Mouse (Mus musculus): ENCODE results near the gene Ccnl1. TPM values are rescaled to one million over a fixed set of nuclear protein-coding genes. Genes with fewer than 3 reads are reported as not detected.

The Ccnl1 gene
- polyA plus RNA-seq, 1 experiment from 2014 or later, result 80.2 TPM

GRCm38 (mm10) chr3:65904106-65904505, 53.9 kb downstream of the Ccnl1 start:
- Histone ChIP-seq H3K4me2 (ENCODE audit: low read depth, low read length) (no peak overlapping the region), H3K4me3 (ENCODE audit: low read depth, low read length) (no peak overlapping the region), H3K27ac (ENCODE audit: low read depth, low read length) (no peak overlapping the region), H3K27me3 (ENCODE audit: control insufficient read depth, insufficient read depth, low read length) (no peaks in the 10 kb centered on the region), H3K9me3 (ENCODE audit: control insufficient read depth, low read length) (no peaks in the 10 kb centered on the region), H3K36me3 (ENCODE audit: control insufficient read depth, insufficient read depth, low read length) (no peaks in the 10 kb centered on the region), H3K9ac (replicated peaks; ENCODE audit: low read depth, low read length) (no peak overlapping the region), H3K4me1 (ENCODE audit: control insufficient read depth, insufficient read depth, low read length) (no peaks in the 10 kb centered on the region)
- ATAC-seq (ENCODE audit: low read depth), result no peak
- 60% methylated on average over 4 of the region's 4 CpGs for WGBS

- H3K36me3 ChIP-seq (ENCODE audit: control insufficient read depth, insufficient read depth, low read length), result no peaks in the 10 kb centered on the region
- no peak overlapping the region for H3K27ac ChIP-seq (ENCODE audit: low read depth, low read length)
- no peak for ATAC-seq (ENCODE audit: low read depth)
- H3K9ac ChIP-seq (replicated peaks; ENCODE audit: low read depth, low read length), result no peak overlapping the region
- no peak overlapping the region for H3K4me3 ChIP-seq (ENCODE audit: low read depth, low read length)
- H3K4me1 ChIP-seq (ENCODE audit: control insufficient read depth, insufficient read depth, low read length), result no peaks in the 10 kb centered on the region
- H3K9me3 ChIP-seq (ENCODE audit: control insufficient read depth, low read length), result no peaks in the 10 kb centered on the region
- no peaks in the 10 kb centered on the region for H3K27me3 ChIP-seq (ENCODE audit: control insufficient read depth, insufficient read depth, low read length)
- no peak overlapping the region for H3K4me2 ChIP-seq (ENCODE audit: low read depth, low read length)
- 44% methylated on average over 8 of the region's 8 CpGs for WGBS
These were observed 59.3 kb downstream of the Ccnl1 start for GRCm38 (mm10) chr3:65898598-65899278.

- H3K4me1 ChIP-seq (ENCODE audit: control insufficient read depth, insufficient read depth, low read length), result no peaks in the 10 kb centered on the region
- 0 out of 2 replicates have a peak, but pooled peaks cover 3% of the 10 kb centered on the region for H3K9me3 ChIP-seq (ENCODE audit: control insufficient read depth, low read length)
- H3K27ac ChIP-seq (ENCODE audit: low read depth, low read length), result no peak overlapping the region
- H3K4me3 ChIP-seq (ENCODE audit: low read depth, low read length), result no peak overlapping the region
- no peak overlapping the region for H3K9ac ChIP-seq (replicated peaks; ENCODE audit: low read depth, low read length)
- no peaks in the 10 kb centered on the region for H3K27me3 ChIP-seq (ENCODE audit: control insufficient read depth, insufficient read depth, low read length)
- ATAC-seq (ENCODE audit: low read depth), result no peak
- H3K4me2 ChIP-seq (ENCODE audit: low read depth, low read length), result no peak overlapping the region
- WGBS, result 74% methylated on average over 3 of the region's 3 CpGs
- H3K36me3 ChIP-seq (ENCODE audit: control insufficient read depth, insufficient read depth, low read length), result no peaks in the 10 kb centered on the region
These were observed 60.6 kb downstream of the Ccnl1 start for GRCm38 (mm10) chr3:65897233-65897993.

Data from neural tube, embryonic 14.5 days (tissue).